Mouse (Mus musculus) urinary bladder, postnatal 4 days (tissue): ENCODE data around the gene Fyb.
A peak's percentile ranks its signal among the peaks of the same experiment; 100 is the strongest.

Experiments used
- DNase-seq, 2 experiments: peaks; one replicate each; pipeline ENCODE4 v3.0.0; 2021 to 2022; ENCODE audit warnings: low spot score in 2 of 2

Fyb gene

DNA sequence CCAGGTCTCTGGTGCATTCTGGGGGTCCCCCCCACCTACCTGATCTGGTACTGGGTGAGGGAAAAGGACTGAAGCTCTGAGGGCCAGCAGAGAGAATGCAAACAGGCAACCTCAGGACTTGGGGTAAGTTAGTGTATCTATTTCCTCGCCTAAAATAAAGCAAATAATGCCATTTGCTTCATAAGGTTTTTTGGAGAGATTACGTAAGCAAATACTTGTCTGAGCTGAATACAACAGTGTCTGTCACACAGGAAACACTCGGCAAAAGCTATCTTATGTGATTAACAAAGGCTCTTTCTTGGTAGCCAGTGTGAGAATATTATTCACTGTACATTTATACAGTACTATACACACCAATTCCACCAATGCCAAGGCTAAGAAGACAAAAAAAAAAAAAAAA, 76.0 kb downstream of the Fyb start:
- no peak for DNase-seq

GRCm38 (mm10) chr15:6600314-6600713, 77.7 kb downstream of the Fyb start:
- DNase-seq: no peak

GRCm38 (mm10) chr15:6601330-6601729, 78.7 kb downstream of the Fyb start:
- DNase-seq: no peak

DNA sequence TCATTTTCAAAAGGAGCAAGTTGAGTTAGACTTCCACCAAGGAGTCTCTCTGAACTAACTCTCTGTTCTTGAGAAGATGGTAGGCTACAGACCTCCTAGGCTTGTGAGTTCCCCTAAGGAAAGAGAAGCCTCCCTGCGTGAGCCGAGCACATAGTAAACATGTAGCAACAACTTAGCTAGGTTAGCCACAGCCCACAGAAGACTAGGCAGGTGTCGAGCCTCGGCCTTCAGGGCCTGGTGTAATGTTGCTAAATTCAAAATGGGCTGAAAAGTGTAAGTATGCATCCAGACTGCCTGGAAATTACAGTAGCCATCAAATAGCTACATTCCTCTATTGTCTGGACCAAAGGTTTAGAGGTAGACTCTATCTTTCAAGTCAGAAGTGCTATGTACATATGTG, 79.3 kb downstream of the Fyb start:
- DNase-seq: no peak

GRCm38 (mm10) chr15:6610703-6611102, 88.0 kb downstream of the Fyb start:
- DNase-seq: no peak

GRCm38 (mm10) chr15:6612835-6613234, 90.2 kb downstream of the Fyb start:
- DNase-seq: no peak

GRCm38 (mm10) chr15:6616382-6617149, 93.9 kb downstream of the Fyb start:
- no peak for DNase-seq

DNA sequence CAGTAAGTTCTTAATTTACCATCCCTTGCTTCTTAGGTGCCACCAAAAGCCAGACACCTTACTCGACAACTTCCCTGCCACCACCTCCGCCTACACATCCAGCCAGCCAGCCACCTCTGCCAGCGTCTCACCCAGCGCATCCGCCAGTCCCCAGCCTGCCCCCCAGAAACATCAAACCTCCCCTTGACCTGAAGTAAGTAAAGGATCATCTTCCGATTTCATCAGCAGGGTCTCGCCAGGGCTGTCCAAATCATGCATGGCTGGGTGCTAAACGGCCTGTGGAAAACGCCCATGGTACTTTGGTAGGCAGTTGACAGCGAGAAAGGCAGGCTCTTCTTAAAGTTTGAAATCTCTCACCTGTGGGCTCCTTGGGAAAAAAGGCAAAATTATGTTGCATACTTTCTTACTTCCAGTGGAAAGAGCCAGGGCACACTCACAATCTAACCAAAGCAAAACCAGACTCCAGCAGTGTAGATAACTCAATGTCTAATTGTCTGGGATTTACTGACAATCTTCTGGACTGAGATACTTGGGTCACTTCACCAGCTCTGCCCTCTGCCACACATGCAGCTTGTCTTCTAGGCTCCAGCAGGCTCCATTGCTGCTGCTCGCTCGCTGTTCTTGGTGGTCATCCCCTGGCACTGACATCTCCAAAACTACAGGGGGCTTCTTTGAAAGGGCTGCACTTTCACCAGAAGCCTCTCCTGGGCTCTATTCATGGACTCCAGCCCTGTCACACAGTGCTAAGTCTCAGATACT, 97.1 kb downstream of the Fyb start:
- no peak for DNase-seq

- peak; percentile 44 to 80 for DNase-seq
These were observed 99.9 kb downstream of the Fyb start for GRCm38 (mm10) chr15:6622512-6622911.

DNA sequence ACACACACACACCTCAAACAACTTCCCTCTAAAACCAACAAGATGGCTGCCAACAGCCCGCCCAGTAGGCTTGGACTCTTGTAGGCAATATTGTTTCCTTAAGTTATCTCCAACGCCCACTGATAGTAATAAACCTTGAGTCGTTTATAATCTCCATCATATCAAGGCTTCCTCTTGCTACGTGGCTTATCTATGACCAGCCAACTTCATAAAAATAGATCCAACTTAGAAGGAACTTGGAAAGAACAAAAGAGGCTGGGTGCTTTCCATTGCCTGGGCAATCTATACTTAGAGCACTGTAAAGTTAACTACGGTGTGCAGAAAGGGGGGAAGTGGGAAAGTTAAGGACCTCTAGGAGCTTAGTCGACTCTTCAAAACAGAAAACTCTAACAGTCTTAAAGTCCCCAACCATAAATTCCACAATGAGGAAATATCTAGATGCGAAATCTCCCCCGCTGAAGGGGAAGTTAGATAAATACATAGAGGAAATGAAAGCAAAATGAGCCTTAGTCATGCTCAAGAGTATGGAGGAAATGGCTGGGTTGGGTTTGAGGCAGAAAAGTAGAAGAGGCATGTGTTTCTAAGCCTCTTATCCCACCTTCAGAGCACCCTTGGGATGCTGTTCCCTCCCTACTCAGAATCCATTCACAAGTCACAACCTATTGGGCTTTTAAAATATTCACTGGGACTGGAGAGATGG, 101.0 kb downstream of the Fyb start:
- DNase-seq: no peak

GRCm38 (mm10) chr15:6624365-6625182, 101.9 kb downstream of the Fyb start:
- DNase-seq: no peak

- no peak for DNase-seq
These were observed 103.0 kb downstream of the Fyb start for GRCm38 (mm10) chr15:6625607-6626033.

- DNase-seq: no peak
These were observed 103.5 kb downstream of the Fyb start for GRCm38 (mm10) chr15:6626123-6626522.

DNA sequence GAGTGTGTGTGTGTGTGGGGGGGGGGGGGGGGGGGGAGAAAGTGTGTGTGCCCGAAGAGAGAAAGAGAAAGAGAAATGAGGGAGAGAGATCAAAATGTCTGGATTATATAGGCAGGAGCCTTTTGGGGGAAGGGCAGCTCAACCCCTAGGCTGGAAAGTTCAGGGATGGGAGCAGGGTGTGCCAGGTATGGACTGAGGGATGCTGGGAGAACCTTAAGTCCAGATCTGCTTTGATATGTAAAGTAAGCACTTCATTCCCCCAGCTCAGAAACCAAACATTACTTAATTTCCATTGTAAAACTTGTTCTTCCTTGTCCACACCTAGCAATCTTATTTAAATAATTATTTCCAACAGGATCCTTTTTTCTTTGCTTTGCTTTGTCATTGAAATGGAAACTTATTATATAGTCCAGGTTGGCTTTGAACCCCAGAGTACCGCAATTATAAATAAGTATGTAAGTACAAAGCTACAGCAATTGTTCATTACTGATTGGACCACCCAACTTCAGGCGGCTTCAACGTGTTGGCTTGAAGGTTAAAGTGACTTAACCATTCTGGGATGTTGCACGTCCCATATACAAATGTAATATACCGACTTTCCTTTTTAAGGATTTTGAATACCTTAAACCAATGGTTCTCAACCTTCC, 105.9 kb downstream of the Fyb start:
- no peak for DNase-seq

DNA sequence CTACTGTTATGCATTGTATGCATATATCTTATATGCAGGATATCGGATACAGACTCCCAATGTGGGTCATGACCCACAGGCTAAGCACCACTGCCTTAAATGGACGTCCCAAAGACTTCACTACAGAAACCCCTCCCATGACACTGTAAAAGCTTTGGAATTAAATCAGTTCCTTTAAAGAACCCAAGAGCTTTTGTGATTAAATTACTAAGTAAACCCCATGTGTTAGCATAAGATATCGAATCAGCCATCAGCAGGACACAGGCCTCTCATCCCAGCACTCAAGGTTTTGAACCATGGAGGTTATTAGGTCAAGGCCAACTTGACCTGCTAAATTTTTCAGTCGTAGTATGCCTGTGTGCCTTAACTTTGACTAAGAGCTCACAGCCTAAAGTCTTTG, 106.5 kb downstream of the Fyb start:
- DNase-seq: no peak

GRCm38 (mm10) chr15:6635405-6635804, 112.8 kb downstream of the Fyb start:
- no peak for DNase-seq

- no peak for DNase-seq
These were observed 119.6 kb downstream of the Fyb start for GRCm38 (mm10) chr15:6642223-6642622.

DNA sequence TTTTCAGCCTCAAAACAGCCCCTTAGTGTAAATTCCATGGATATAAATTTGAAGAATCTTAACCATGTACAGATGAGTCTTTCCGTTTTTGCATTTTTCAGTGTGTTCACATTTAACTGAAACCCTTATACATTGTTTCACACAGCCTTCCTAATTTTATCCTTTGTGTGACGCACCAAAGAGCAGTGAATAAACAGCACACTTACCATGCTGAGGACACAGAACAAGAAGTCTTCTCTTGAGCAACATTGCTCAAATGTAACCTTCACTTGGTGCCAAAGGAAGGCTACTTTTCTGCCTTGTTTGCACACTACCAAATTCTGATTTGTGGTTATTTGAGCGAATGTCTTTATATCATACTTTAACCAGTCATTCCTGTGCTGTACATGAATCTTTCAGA, 122.8 kb downstream of the Fyb start:
- no peak for DNase-seq

- DNase-seq: no peak
These were observed 124.4 kb downstream of the Fyb start for GRCm38 (mm10) chr15:6647066-6647465.

DNA sequence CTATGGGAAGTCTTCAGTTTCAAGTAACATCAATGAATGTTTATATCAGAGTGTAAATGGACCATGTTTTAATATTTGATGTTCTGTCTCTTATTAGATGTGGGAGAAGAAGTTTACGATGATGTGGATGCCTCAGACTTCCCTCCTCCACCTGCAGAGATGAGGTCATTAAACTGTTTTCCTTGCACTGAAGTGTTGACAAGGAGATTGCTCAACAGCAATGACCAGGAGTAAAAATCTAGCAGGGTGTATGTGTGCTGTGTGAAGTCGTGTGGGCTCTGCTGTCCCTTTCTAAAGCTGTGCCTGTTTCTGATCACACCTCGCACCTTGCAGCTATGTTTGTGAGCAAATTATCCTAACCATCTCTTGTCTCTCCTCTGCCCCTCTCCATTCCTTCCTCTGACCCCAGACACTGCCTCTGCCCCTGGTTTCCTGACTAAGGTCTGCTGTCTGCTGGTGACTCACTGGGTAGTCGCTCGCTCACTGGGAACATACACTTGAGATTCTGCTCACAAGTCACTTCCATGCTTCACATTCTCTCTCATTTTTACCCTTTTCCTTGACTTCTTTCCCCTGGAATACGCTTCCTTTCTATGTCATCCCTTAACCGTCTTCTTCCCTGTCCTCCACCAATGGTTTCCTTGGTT, 126.2 kb downstream of the Fyb start:
- DNase-seq: no peak

GRCm38 (mm10) chr15:6653046-6653445, 130.4 kb downstream of the Fyb start:
- DNase-seq: no peak
